Comparison of ENCODE assay signal across 8 mouse cellular contexts in genomic region chr5:74535240-74536021, GRCm38 (mm10). TPM values are rescaled to one million over a fixed set of nuclear protein-coding genes. Genes with fewer than 3 reads are reported as not detected.
DNase-seq lines count a peak whose midpoint lies in the region; ATAC-seq lines count a peak whose summit lies in the region.

Gene Fip1l1, plus strand, starts transcription at chr5:74535449.

- peaks cover 19% of the 10 kb centered on the region; the same call in 1 of the 2 replicates for H3K36me3 ChIP-seq in heart, embryonic 14.5 days (ENCODE audit: control insufficient read depth, insufficient read depth, low read length)
- peaks cover 14% of the 10 kb centered on the region for H3K36me3 ChIP-seq in liver, embryonic 13.5 days
- H3K36me3 ChIP-seq in stomach, embryonic 16.5 days (ENCODE audit: control insufficient read depth, insufficient read depth, low read length) = no peaks in the 10 kb centered on the region

- no peaks in the 10 kb centered on the region for H3K9me3 ChIP-seq in heart, embryonic 14.5 days (ENCODE audit: control insufficient read depth, low read length)
- H3K9me3 ChIP-seq in liver, embryonic 13.5 days (replicated peaks) = no peaks in the 10 kb centered on the region
- H3K9me3 ChIP-seq in stomach, embryonic 16.5 days (replicated peaks; ENCODE audit: control insufficient read depth, low read length) = no peaks in the 10 kb centered on the region

- DNase-seq in CD4-positive, CD25-positive, alpha-beta regulatory T cell, adult 2 months (ENCODE audit: low read depth, low spot score) = peak; percentile 98
- peak; percentile 70 for DNase-seq in fibroblast of lung, adult 2 months (ENCODE audit: low read depth)
- peak; percentile 96 for DNase-seq in kidney, postnatal 14 days
- DNase-seq in liver, embryonic 13.5 days = peak; percentile 87
- DNase-seq in neural tube, embryonic 10.5 days (ENCODE audit: extremely low spot score, low spot score) = peak; percentile 97

- H3K9ac ChIP-seq in heart, embryonic 14.5 days (ENCODE audit: low read length) = peak within 1 kb of the TSS; percentile 90
- peak within 1 kb of the TSS; percentile 91 for H3K9ac ChIP-seq in liver, embryonic 13.5 days
- H3K9ac ChIP-seq in stomach, embryonic 16.5 days (ENCODE audit: low read length) = peak within 1 kb of the TSS; percentile 95

- peaks cover 7% of the 10 kb centered on the region for H3K4me1 ChIP-seq in brown adipose tissue, adult 24 weeks (ENCODE audit: control insufficient read depth, insufficient read depth, insufficient read length, low read length)
- H3K4me1 ChIP-seq in heart, embryonic 14.5 days (ENCODE audit: control insufficient read depth in 2 of 2, insufficient read depth in 2 of 2, low read length in 2 of 2) = peaks cover 6 to 22% of the 10 kb centered on the region in 2 experiments
- H3K4me1 ChIP-seq in liver, embryonic 13.5 days (replicated peaks) = peaks cover 39% of the 10 kb centered on the region
- H3K4me1 ChIP-seq in stomach, embryonic 16.5 days (ENCODE audit: control insufficient read depth, insufficient read depth, low read length) = peaks cover 18% of the 10 kb centered on the region

- WGBS in heart, embryonic 14.5 days = under 1% methylated on average over 73 of the region's 73 CpGs
- WGBS in liver, embryonic 13.5 days (ENCODE audit: insufficient replicate concordance) = under 1% methylated on average over 70 of the region's 73 CpGs
- WGBS in stomach, embryonic 16.5 days = under 1% methylated on average over 73 of the region's 73 CpGs

- peak within 1 kb of the TSS; percentile 96 for H3K27ac ChIP-seq in brown adipose tissue, adult 24 weeks (replicated peaks; ENCODE audit: low read depth, low read length)
- H3K27ac ChIP-seq in heart, embryonic 14.5 days (replicated peaks in 1 of 2; ENCODE audit: control insufficient read depth in 1 of 2, insufficient read depth in 1 of 2, low read depth in 2 of 2, low read length in 2 of 2) = peak within 1 kb of the TSS; percentile 84 to 90
- H3K27ac ChIP-seq in liver, embryonic 13.5 days = peak within 1 kb of the TSS; percentile 92
- peak within 1 kb of the TSS; percentile 96 for H3K27ac ChIP-seq in stomach, embryonic 16.5 days (ENCODE audit: low read length)

- peak; percentile 91 for ATAC-seq in heart, embryonic 14.5 days (ENCODE audit: insufficient number of reproducible peaks, insufficient read depth, low FRiP score, low read depth)
- ATAC-seq in liver, embryonic 13.5 days (ENCODE audit: low read depth) = peak; percentile 80
- peak; percentile 89 for ATAC-seq in stomach, embryonic 16.5 days (ENCODE audit: insufficient read depth, low FRiP score)

- H3K27me3 ChIP-seq in heart, embryonic 14.5 days (ENCODE audit: control insufficient read depth, insufficient read depth, low read length) = no peaks in the 10 kb centered on the region
- no peaks in the 10 kb centered on the region for H3K27me3 ChIP-seq in liver, embryonic 13.5 days
- no peaks in the 10 kb centered on the region for H3K27me3 ChIP-seq in stomach, embryonic 16.5 days (ENCODE audit: control insufficient read depth, insufficient read depth, low read length)

- H3K4me2 ChIP-seq in heart, embryonic 14.5 days (ENCODE audit: low read length) = peak within 1 kb of the TSS; percentile 74
- H3K4me2 ChIP-seq in liver, embryonic 13.5 days = peak within 1 kb of the TSS; percentile 73
- H3K4me2 ChIP-seq in stomach, embryonic 16.5 days (ENCODE audit: low read depth, low read length) = peak within 1 kb of the TSS; percentile 79

- H3K4me3 ChIP-seq in brown adipose tissue, adult 24 weeks (ENCODE audit: insufficient read depth, low read depth, low read length) = peak within 1 kb of the TSS; percentile 100
- H3K4me3 ChIP-seq in heart, embryonic 14.5 days (ENCODE audit: control insufficient read depth in 1 of 2, insufficient read depth in 1 of 2, low read depth in 1 of 2, low read length in 2 of 2) = peak within 1 kb of the TSS; percentile 77 to 86
- peak within 1 kb of the TSS; percentile 86 for H3K4me3 ChIP-seq in liver, embryonic 13.5 days (replicated peaks)
- H3K4me3 ChIP-seq in stomach, embryonic 16.5 days (replicated peaks; ENCODE audit: low read length) = peak within 1 kb of the TSS; percentile 71

RNA-seq across cellular contexts. Expression of gene Fip1l1, which starts in this region (rescaled TPM):
- 22.9 and 23.8 TPM in 2 replicates for polyA plus RNA-seq in brown adipose tissue, adult 24 weeks (2012; ENCODE audit: insufficient read depth, insufficient read length, missing spikeins)
- 56.0 and 58.4 TPM in 2 replicates for polyA plus RNA-seq in heart, embryonic 14.5 days (2014; fragmentation: Nextera tagmentation; extraction: Ambion mirVana)
- polyA plus RNA-seq in liver, embryonic 13.5 days (2015; fragmentation: Nextera tagmentation; extraction: Ambion mirVana) = 43.7 and 57.3 TPM in 2 replicates
- polyA plus RNA-seq in stomach, embryonic 16.5 days (2015; fragmentation: Nextera tagmentation; extraction: Ambion mirVana) = 60.2 and 61.8 TPM in 2 replicates

Comparison
In these comparisons a context has a peak if more than half of its experiments do, and no peak if none do; other contexts are left out.
1. Peak in every context shown above with its lines: DNase-seq, ATAC-seq, H3K4me3 ChIP-seq and H3K27ac ChIP-seq.